Mouse (Mus musculus): ENCODE measurements at regions not wholly inside any gene's neighbourhood (a gene's known extent, or its start where the extent isn't known, plus 50 kb on each side); places are given as distances from the start of the nearest gene placed in this dataset.
"Not testable (repeated sequence)": the region's sequence is repeated elsewhere in the genome, so short reads cannot be mapped to it uniquely, and the experiment has no call there.

DNA sequence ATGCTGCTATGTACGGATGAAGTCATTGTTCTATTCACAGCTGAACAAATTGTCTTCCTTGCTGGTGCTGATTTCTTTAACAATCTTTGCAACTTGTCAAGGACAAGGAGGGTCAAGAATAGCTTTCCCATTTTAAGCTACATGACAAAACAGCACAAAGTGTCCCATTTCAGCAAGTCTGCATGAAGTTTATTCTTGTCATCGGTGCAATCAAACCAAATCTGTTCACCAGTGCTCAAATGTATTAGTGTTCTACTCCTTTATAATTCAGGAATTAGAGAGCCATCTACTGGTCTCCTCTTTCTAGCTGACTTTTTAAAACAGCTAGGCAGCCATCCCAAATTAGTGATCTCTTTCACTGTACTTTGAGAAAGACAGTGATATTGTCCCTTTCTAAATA is 1040.8 kb downstream of the Galc start:
- DNase-seq (ENCODE audit: low spot score) = no peak

DNA sequence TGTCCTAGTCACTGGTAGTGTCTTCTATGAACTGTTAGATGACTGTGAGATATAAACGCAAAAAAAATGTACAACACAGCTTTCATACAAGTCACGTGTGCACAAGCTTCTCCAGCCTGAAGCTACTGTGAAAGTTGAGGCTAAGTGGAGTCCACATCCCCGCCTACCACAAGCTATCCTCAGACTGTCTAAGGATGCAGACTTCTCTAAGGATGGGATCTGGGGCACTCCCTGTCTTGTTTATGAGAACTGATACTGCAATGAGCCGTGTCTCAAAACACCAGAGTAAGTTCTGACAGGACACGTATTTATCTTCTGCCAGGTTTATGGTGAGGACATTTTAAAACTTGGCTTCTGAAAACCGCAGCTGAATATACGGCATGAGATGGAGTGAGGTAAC is 1041.7 kb downstream of the Galc start:
- no peak for DNase-seq (ENCODE audit: low spot score)

DNA sequence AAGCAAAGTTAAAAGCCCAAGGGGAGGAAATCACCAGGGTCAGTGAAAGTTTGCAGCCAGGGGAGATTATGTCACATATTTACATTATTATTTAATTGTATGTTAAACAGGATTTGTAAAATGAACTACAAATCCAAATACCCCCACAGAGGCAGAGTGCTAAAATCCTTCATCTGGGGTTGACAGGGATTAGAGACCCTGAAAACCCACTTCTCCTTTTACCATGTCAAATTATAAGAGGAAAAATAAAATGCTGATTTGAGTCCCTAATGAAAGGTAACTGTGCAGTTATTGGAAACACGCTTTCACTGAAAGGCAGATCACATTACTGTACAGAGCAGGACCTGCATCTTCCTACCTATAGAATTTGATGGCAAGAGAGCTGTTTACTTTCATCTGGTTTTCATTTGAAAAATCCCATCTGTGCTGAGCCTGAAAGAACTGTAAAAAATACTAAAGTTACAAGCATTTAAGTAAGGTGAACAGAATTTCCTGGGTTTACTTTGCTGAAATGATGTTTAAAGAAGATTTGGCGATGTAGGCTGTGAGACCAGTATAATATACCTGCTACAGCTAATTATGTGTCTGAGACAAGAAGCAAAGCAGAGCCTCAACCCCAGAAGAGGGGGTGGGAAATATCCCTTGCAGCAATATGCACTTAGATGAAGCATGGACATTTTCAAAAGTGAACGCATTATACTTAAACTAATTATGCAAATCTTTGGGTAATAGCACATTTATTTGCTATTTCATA is 1055.4 kb downstream of the Galc start:
- no peak for DNase-seq (ENCODE audit: low spot score)

DNA sequence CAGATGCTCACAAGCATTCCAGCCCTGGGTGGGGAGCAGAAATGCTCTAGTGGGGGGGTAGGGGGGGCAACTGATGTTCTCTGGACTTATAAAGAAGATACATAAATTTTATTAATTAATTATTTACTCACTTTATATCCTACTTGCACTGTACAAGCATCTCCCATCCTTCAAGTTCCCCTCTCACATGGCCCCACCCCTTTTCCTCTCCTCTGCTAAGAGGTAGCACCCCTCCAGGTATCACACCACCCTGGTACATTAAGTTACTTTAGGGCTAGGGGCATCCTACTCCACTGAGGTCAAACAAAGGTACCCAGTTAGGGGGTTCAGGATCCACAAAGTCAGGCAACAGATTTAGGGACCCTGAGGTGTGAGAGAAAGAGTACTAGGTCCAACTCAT is 1097.4 kb downstream of the Galc start:
- no peak for DNase-seq (ENCODE audit: low spot score)

DNA sequence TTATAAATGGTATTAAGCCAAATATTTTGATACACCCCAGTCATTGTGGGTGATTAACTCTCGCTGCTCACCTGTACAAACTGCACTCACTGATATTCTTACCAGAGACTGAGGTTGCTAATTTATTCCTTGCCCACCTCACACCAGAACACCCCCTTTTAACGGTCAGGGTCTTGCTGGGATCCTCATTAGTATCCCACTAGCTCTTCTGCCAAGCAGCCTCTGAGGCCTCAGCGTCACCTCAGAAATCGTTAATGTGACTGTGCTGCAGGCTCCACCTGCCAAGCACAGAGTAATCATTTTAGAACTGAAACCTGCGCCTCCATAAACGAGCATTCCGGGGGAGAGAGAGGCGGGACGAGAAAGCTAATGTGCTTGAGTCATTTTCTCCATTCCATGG is 1097.8 kb downstream of the Galc start:
- no peak for DNase-seq (ENCODE audit: low spot score)

DNA sequence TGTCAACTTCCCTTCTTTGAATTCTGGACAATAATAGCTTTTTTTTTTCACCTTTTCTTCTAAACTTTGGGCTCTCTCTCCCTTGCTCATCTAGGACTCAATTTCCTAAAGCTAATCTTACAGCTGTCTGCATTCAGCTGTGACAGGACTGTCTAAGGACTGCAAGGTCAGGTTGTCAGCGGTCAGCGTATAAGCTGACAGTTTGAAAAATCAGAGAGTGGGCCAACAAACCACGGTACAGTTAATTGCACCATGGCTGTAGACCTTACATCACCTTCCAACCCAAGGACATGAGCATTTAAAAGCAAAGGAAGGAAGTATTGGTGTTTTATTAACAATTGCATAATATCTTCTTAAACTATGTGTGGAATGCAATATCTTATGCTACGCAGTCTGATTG is 1100.9 kb downstream of the Galc start:
- DNase-seq (ENCODE audit: low spot score) = no peak

DNA sequence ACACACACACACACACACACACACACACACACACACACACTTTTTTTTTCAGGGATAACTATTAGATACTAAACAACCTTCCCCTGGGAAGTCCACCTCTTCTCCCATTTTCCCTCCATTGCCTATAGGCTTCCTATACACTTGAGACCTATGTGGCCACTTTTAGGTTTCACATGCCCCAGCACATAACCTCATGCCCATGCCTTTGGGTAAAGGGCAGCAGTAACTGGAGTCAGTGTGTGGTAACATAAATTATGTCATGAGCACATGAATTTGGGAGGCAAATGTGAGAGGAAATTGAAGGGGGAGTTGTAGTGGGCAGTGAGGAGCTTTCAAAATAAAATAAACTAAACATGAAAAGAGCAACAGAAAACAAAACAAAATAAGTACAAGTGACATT is 1101.5 kb downstream of the Galc start:
- DNase-seq (ENCODE audit: low spot score) = no peak

DNA sequence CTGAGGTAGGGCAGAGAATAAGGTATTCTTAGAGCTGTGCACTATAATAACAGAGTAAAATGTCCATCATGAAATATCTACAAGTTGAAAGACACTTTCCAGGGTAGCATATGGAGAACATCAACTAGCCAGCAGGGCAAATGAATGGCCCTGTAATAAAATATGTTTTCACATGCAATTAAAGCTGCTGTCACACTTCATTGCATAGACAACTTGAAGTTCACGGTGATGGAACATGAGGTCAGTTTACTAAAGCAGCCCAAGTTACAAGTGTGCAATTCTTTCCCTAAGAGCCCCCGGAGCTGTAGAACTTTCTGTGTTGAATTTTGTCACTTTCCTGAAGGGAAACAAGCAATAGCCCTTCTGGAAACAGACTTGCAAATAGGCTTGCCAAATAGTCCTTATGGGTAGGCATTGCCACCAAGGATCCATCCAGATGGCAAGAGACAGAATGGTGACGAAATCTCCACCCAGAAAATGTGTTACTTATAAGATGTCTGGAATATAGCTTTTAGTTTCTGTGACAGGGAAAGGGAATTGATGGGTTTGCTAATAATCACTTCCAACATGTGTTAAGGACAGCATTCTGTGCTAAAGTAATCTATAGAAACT is 1102.7 kb downstream of the Galc start:
- DNase-seq (ENCODE audit: low spot score) = no peak

DNA sequence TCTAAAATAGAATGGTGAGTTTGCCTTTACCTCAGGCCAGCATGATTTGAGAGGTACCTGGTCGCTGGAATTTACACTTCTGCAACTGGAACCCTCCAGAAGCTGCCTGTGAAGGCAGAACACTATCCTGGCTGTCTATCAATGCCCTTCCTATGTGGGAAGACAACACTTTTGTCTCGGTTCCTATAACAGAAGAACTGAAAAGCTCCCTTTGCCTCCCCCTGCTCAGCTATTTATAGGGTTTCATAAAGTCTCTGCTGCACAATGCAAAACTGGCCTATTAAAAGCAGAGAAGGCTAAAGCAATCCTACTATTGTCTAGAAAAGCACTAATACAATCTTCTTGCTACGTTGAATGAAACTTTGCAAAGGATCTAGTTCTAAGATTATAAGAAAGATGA is 1116.5 kb downstream of the Galc start:
- no peak for DNase-seq (ENCODE audit: low spot score)

DNA sequence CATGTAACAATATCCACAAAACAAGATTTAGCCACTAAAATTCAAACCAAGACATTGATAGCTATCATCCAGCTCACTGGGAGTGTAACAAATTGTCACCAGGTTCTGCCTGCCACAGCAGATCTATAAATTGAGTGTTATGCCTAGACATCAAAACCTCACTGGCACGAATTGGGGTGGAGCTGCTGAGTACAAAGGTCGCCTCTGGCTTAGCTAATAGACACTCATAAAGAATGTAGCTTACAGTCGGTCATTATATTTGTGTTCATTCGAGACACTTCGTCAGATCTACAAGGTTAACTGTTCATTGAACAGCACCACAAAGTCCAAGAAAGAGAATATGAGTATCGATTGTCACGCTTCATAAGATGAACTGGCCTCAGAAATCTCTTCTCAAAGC is 1121.3 kb downstream of the Galc start:
- DNase-seq (ENCODE audit: low spot score) = no peak

DNA sequence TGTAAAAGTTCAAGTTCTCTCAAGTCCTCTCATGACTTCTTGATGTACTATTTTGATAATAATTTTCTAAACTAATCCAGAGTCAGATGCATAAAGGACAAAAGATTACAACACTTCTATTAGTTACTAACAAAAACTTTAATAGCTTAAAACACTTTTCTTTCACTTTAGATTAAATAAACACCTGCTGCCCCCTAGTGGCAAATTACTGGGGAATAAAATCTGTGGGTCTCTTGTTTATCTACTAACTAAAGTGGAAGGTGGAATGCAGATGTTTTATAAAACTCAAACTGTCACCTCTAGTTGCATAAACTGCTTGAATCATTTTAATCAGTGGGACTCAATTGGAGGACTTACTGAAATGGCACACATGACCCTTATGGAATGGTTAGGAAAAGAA is 1129.0 kb downstream of the Galc start:
- peak; percentile 8 for DNase-seq (ENCODE audit: low spot score)

DNA sequence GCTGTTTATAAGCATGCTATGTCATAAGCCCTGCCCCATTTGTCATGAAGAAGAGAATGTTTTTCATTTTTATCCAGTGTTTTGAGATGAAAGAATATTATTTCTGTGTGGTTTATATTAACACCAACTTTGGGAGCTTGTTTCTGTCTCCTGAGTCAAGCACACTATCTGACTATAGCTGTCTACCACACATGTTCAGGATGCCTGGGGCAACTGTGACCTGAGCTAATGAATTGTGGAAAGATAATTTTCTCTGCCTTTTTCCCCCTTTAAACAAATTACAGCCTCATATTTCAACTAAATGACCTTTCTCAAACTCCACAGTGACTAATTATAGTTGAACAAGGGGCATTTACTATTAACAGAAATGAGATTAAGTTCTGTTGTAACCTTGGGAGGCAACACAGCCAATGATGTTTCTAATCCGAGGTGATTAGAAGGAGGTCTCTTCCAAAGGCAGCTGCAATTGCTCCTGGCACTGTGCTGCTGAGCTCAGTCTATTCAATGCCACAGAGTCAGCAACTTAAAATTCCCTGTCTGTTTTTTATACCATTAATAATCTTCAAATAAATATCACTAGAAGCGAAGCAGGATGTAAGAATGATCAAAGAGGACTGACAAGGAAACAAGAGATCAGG is 1168.6 kb downstream of the Galc start:
- no peak for DNase-seq (ENCODE audit: low spot score)

DNA sequence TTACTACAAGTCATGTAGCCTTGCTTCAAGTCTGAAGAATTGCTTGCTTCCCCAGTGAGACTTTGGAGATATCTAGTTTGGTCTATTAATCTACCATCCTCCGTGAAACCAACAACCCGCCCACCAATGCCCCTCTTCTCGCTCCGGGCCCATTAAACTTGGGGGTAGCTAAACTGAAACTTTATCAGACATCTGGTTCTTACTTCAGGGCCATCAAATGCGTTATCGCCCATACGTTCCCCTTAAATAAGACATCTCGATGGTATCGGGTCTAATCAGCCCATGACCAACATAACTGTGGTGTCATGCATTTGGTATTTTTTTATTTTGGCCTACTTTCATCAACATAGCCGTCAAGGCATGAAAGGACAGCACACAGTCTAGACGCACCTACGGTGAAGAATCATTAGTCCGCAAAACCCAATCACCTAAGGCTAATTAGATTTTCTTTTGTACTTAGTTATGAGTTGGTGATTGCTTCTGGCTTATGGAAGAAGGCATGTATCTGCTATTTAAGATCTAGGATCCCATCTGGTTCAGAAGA is 1197.8 kb downstream of the Galc start:
- not testable (repeated sequence) for DNase-seq (ENCODE audit: low spot score)

DNA sequence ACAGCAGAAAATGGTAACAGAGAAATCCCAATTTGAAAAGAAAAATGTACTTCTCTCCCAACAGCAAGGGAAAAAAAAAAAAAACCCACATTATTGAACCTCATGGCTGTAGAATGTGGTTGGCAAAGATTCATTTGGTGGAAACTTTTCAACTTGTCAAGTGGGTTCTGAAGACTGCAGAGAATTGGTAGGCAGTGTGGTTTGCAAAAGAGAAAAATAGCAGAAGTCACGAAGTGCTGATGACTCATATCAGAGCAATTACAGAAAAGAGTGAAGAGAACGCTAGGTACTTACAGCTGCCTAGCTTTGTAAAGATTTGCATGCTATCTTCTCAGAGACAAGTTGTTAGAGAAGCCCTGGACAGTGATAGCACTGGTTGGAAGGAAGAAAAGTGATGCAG is 1211.6 kb downstream of the Galc start:
- DNase-seq (ENCODE audit: low spot score) = no peak
